Mouse (Mus musculus) central nervous system, embryonic 18 days (tissue): ENCODE data around the gene A730009L09Rik. TPM values are rescaled to one million over a fixed set of nuclear protein-coding genes. Genes with fewer than 3 reads are reported as not detected.

ENCODE experiments used
- polyA plus RNA-seq: library from polyadenylated mRNA; depleted of rRNA; stranded (reverse); fragments of >200 nt; gene quantifications from 2 replicates; pipeline ENCODE4 v1.2.3, GENCODE M21; 2012; rRNA removed

A730009L09Rik gene
- 0.08 and 0.25 TPM in 2 replicates for polyA plus RNA-seq

GRCm38 (mm10) chr16:84514821-84515220 is at the start of gene A730009L09Rik:
Gene A730009L09Rik, plus strand, starts transcription at chr16:84515121.

Other genes with a start within 250 kb of the A730009L09Rik start
- 23.3 and 28.3 TPM in 2 replicates for gene Mrpl39, start 220.6 kb downstream of the A730009L09Rik start, polyA plus RNA-seq